Mouse (Mus musculus) testis, postnatal 14 days (tissue): ENCODE measurements around the gene Snrnp25.

ENCODE experiments used
- DNase-seq: peaks from one replicate; pipeline ENCODE4 v3.0.0; 2021; ENCODE audit warnings: low spot score

Gene Snrnp25

GRCm38 (mm10) chr11:32224468-32225139 is 19.4 kb downstream of the Snrnp25 start:
- DNase-seq: peak; percentile 66

- no peak for DNase-seq
These were observed 20.2 kb downstream of the Snrnp25 start for GRCm38 (mm10) chr11:32225222-32226104.

GRCm38 (mm10) chr11:32226124-32226871 is 21.1 kb downstream of the Snrnp25 start, which contains the start of gene Mpg:
Mpg (plus strand) TSS chr11:32226505.
- peak; percentile 85 for DNase-seq

- no peak for DNase-seq
These were observed 21.8 kb downstream of the Snrnp25 start for GRCm38 (mm10) chr11:32227041-32227440.

- no peak for DNase-seq
These were observed 22.3 kb downstream of the Snrnp25 start for GRCm38 (mm10) chr11:32227555-32227954.

GRCm38 (mm10) chr11:32228292-32228845 is 23.2 kb downstream of the Snrnp25 start:
- DNase-seq: peak; percentile 60

- no peak for DNase-seq
These were observed 25.0 kb downstream of the Snrnp25 start for GRCm38 (mm10) chr11:32230220-32230619.

GRCm38 (mm10) chr11:32231125-32231524 is 25.9 kb downstream of the Snrnp25 start:
- DNase-seq: no peak

- peak; percentile 52 for DNase-seq
These were observed 27.6 kb downstream of the Snrnp25 start for GRCm38 (mm10) chr11:32232848-32233247.

- no peak for DNase-seq
These were observed 28.7 kb downstream of the Snrnp25 start for GRCm38 (mm10) chr11:32233895-32234294.

GRCm38 (mm10) chr11:32234816-32235485 is 29.7 kb downstream of the Snrnp25 start:
- no peak for DNase-seq

- DNase-seq: peak; percentile 78
These were observed 30.4 kb downstream of the Snrnp25 start for GRCm38 (mm10) chr11:32235646-32236045.

- no peak for DNase-seq
These were observed 30.9 kb downstream of the Snrnp25 start for GRCm38 (mm10) chr11:32236132-32236531.

GRCm38 (mm10) chr11:32236712-32237410 is 31.6 kb downstream of the Snrnp25 start:
- DNase-seq: no peak

GRCm38 (mm10) chr11:32237411-32237795 is 32.2 kb downstream of the Snrnp25 start:
- DNase-seq: no peak

- DNase-seq: no peak
These were observed 33.1 kb downstream of the Snrnp25 start for GRCm38 (mm10) chr11:32238093-32238860.

GRCm38 (mm10) chr11:32241391-32241790 is 36.2 kb downstream of the Snrnp25 start:
- no peak for DNase-seq

- DNase-seq: no peak
These were observed 37.0 kb downstream of the Snrnp25 start for GRCm38 (mm10) chr11:32242209-32242608.

- no peak for DNase-seq
These were observed 38.2 kb downstream of the Snrnp25 start for GRCm38 (mm10) chr11:32243205-32243955.
